Comparison of ENCODE assay signal across 8 mouse cellular contexts in the genomic region with DNA sequence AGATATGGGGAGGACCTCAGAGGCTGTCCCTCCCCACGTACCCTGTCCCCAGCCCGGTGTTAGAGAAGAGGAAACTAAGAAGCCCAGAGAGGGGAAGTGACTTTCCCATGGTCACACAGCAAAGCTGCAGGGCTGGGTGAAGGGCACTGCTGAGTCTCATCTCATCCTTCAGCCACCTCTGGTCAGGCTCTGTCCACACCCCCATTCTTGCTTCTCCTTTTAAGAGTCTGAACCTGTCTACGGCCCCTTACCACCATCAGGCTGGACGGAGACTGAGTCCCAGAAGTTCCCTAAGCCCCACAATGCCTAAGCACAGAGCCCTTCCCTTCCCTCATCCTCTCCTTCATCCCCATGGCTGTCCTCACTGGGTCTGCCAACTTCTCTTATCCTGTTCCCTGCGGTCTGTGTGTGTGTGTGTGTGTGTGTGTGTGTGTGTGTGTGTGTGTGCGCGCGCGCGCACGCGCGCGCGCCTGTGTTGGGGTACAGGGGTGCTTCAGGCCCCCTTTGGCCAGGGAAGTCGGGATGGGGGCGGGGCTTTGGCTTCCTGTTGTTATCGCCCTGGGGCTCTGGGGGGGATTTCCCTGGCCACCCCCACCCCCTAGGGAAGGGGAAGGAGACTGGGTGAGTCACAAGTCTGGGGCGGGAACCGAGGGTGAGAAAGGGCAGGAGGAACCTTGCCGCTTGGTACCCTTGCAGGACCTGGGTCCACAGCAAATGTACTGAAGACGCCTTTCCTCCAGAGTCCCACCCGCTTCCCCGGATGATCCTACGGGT. TPM values are rescaled to one million over a fixed set of nuclear protein-coding genes. Genes with fewer than 3 reads are reported as not detected.
DNase-seq lines count a peak whose midpoint lies in the region; ATAC-seq and TF ChIP-seq lines count a peak whose summit lies in the region.

No protein-coding gene starts in this region.

- no peak overlapping the region for H3K9ac ChIP-seq in limb, embryonic 13.5 days
- no peak overlapping the region for H3K9ac ChIP-seq in liver, postnatal 0 days (replicated peaks)
- no peak overlapping the region for H3K9ac ChIP-seq in midbrain, embryonic 15.5 days
- H3K9ac ChIP-seq in intestine, postnatal 0 days (ENCODE audit: low read depth, low read length) = no peak overlapping the region
- H3K9ac ChIP-seq in midbrain, postnatal 0 days (replicated peaks; ENCODE audit: low read length, poor library complexity, severe bottlenecking) = no peak overlapping the region

- no peaks in the 10 kb centered on the region for H3K36me3 ChIP-seq in limb, embryonic 13.5 days
- no peaks in the 10 kb centered on the region for H3K36me3 ChIP-seq in limb, embryonic 10.5 days
- H3K36me3 ChIP-seq in liver, postnatal 0 days (replicated peaks; ENCODE audit: insufficient read depth, low read length) = no peaks in the 10 kb centered on the region
- peaks cover 12% of the 10 kb centered on the region for H3K36me3 ChIP-seq in splenic B cell, adult 2 months (ENCODE audit: control insufficient read depth, insufficient read depth, low read length, poor library complexity, severe bottlenecking)
- no peaks in the 10 kb centered on the region for H3K36me3 ChIP-seq in midbrain, embryonic 15.5 days (replicated peaks)
- H3K36me3 ChIP-seq in intestine, postnatal 0 days (ENCODE audit: control insufficient read depth, insufficient read depth) = no peaks in the 10 kb centered on the region
- peaks cover 2% of the 10 kb centered on the region; the same call in 1 of the 2 replicates for H3K36me3 ChIP-seq in midbrain, postnatal 0 days (ENCODE audit: insufficient read depth, low read length)

- H3K4me2 ChIP-seq in limb, embryonic 13.5 days (replicated peaks) = no peak overlapping the region
- H3K4me2 ChIP-seq in liver, postnatal 0 days (ENCODE audit: low read depth, low read length) = peak overlapping the region; percentile 26
- H3K4me2 ChIP-seq in midbrain, embryonic 15.5 days = no peak overlapping the region
- no peak overlapping the region for H3K4me2 ChIP-seq in intestine, postnatal 0 days (replicated peaks; ENCODE audit: low read depth)
- no peak overlapping the region for H3K4me2 ChIP-seq in midbrain, postnatal 0 days (ENCODE audit: low read depth, low read length, poor library complexity, severe bottlenecking)

- TF ChIP-seq EP300 in liver, postnatal 0 days (IDR thresholded peaks at IDR 0.05; ENCODE audit: low read depth) = no peak

- DNase-seq in limb, embryonic 10.5 days (ENCODE audit: low spot score) = no peak
- peak; percentile 67 for DNase-seq in liver, postnatal 0 days
- peak; percentile 80 for DNase-seq in splenic B cell, adult 2 months (ENCODE audit: low read depth, low spot score)
- DNase-seq in midbrain, postnatal 0 days (ENCODE audit: low spot score) = no peak

- TF ChIP-seq CTCF in liver, postnatal 0 days (IDR thresholded peaks at IDR 0.05; ENCODE audit: low read depth) = no peak
- TF ChIP-seq CTCF in intestine, postnatal 0 days (IDR thresholded peaks at IDR 0.05; ENCODE audit: low read depth) = no peak
- no peak for TF ChIP-seq CTCF in midbrain, postnatal 0 days (IDR thresholded peaks at IDR 0.05)

- ATAC-seq in limb, embryonic 13.5 days (ENCODE audit: low FRiP score, low read depth) = 0 out of 2 replicates have a peak, but pooled peaks have one; percentile 3
- ATAC-seq in common myeloid progenitor, adult 5-6 weeks (replicated peaks; ENCODE audit: low read depth, poor library complexity, severe bottlenecking) = peak; percentile 89
- peak; percentile 68 for ATAC-seq in liver, postnatal 0 days
- ATAC-seq in midbrain, embryonic 15.5 days (replicated peaks) = no peak
- no peak for ATAC-seq in intestine, postnatal 0 days
- ATAC-seq in midbrain, postnatal 0 days (ENCODE audit: low FRiP score) = no peak

- WGBS in limb, embryonic 13.5 days = 69% methylated on average over 11 of the region's 25 CpGs
- WGBS in limb, embryonic 10.5 days = 66% methylated on average over 25 of the region's 25 CpGs
- WGBS in liver, postnatal 0 days (ENCODE audit: insufficient replicate concordance) = 31% methylated on average over 24 of the region's 25 CpGs
- WGBS in midbrain, embryonic 15.5 days = 80% methylated on average over 21 of the region's 25 CpGs
- WGBS in intestine, postnatal 0 days = 61% methylated on average over 24 of the region's 25 CpGs
- 82% methylated on average over 17 of the region's 25 CpGs for WGBS in midbrain, postnatal 0 days

- H3K4me3 ChIP-seq in limb, embryonic 13.5 days = no peak overlapping the region
- H3K4me3 ChIP-seq in limb, embryonic 10.5 days = no peak overlapping the region
- H3K4me3 ChIP-seq in liver, postnatal 0 days (ENCODE audit: low read depth, low read length) = no peak overlapping the region
- H3K4me3 ChIP-seq in midbrain, embryonic 15.5 days = no peak overlapping the region
- H3K4me3 ChIP-seq in intestine, postnatal 0 days (ENCODE audit: low read depth, low read length) = no peak overlapping the region
- no peak overlapping the region for H3K4me3 ChIP-seq in midbrain, postnatal 0 days (ENCODE audit: low read depth, low read length)

- H3K9me3 ChIP-seq in limb, embryonic 13.5 days = no peaks in the 10 kb centered on the region
- H3K9me3 ChIP-seq in limb, embryonic 10.5 days (replicated peaks) = no peaks in the 10 kb centered on the region
- H3K9me3 ChIP-seq in liver, postnatal 0 days (ENCODE audit: low read length) = no peaks in the 10 kb centered on the region
- no peaks in the 10 kb centered on the region for H3K9me3 ChIP-seq in midbrain, embryonic 15.5 days
- H3K9me3 ChIP-seq in intestine, postnatal 0 days (ENCODE audit: control insufficient read depth) = no peaks in the 10 kb centered on the region
- no peaks in the 10 kb centered on the region for H3K9me3 ChIP-seq in midbrain, postnatal 0 days (ENCODE audit: low read length)

- no peak overlapping the region for H3K27ac ChIP-seq in limb, embryonic 13.5 days
- H3K27ac ChIP-seq in limb, embryonic 10.5 days = no peak overlapping the region
- H3K27ac ChIP-seq in liver, postnatal 0 days (ENCODE audit: low read depth) = no peak overlapping the region
- H3K27ac ChIP-seq in midbrain, embryonic 15.5 days = no peak overlapping the region
- no peak overlapping the region for H3K27ac ChIP-seq in intestine, postnatal 0 days (ENCODE audit: low read depth, low read length)
- H3K27ac ChIP-seq in midbrain, postnatal 0 days (ENCODE audit: low read depth, low read length) = no peak overlapping the region

- H3K4me1 ChIP-seq in limb, embryonic 13.5 days = 0 out of 2 replicates have a peak, but pooled peaks cover 5% of the 10 kb centered on the region
- peaks cover 13% of the 10 kb centered on the region for H3K4me1 ChIP-seq in limb, embryonic 10.5 days
- no peaks in the 10 kb centered on the region; the same call in 1 of the 2 replicates for H3K4me1 ChIP-seq in liver, postnatal 0 days (ENCODE audit: insufficient read depth)
- H3K4me1 ChIP-seq in midbrain, embryonic 15.5 days = no peaks in the 10 kb centered on the region
- H3K4me1 ChIP-seq in intestine, postnatal 0 days (replicated peaks; ENCODE audit: control insufficient read depth, insufficient read depth, low read length) = no peaks in the 10 kb centered on the region
- H3K4me1 ChIP-seq in midbrain, postnatal 0 days (ENCODE audit: insufficient read depth, low read length) = no peaks in the 10 kb centered on the region

- peaks cover 20% of the 10 kb centered on the region for H3K27me3 ChIP-seq in limb, embryonic 13.5 days
- peaks cover 22% of the 10 kb centered on the region for H3K27me3 ChIP-seq in limb, embryonic 10.5 days (ENCODE audit: low read depth, poor library complexity, severe bottlenecking)
- H3K27me3 ChIP-seq in liver, postnatal 0 days (ENCODE audit: insufficient read depth, low read length) = no peaks in the 10 kb centered on the region
- no peaks in the 10 kb centered on the region for H3K27me3 ChIP-seq in splenic B cell, adult 2 months (ENCODE audit: control insufficient read depth, insufficient read depth, low read length, poor library complexity, severe bottlenecking)
- no peaks in the 10 kb centered on the region for H3K27me3 ChIP-seq in midbrain, embryonic 15.5 days (replicated peaks)
- H3K27me3 ChIP-seq in intestine, postnatal 0 days (replicated peaks; ENCODE audit: control insufficient read depth, insufficient read depth, low read length) = 0 out of 2 replicates have a peak, but pooled peaks cover 3% of the 10 kb centered on the region
- H3K27me3 ChIP-seq in midbrain, postnatal 0 days (ENCODE audit: insufficient read depth, low read length) = no peaks in the 10 kb centered on the region

RNA-seq across cellular contexts. Expression of gene Zfp574, which starts 47.9 kb away (rescaled TPM):
- 36.3 and 37.8 TPM in 2 replicates for polyA plus RNA-seq in limb, embryonic 13.5 days (2015; fragmentation: Nextera tagmentation; extraction: Ambion mirVana)
- polyA plus RNA-seq in limb, embryonic 10.5 days (2016; fragmentation: Nextera tagmentation; extraction: Ambion mirVana) = 44.1 and 48.3 TPM in 2 replicates
- total RNA-seq in common myeloid progenitor, adult 5-6 weeks (2017) = 4.8 and 8.4 TPM in 2 replicates
- polyA plus RNA-seq in liver, postnatal 0 days (2015; fragmentation: Nextera tagmentation; extraction: Ambion mirVana) = 9.4 and 10.8 TPM in 2 replicates
- 39.1 and 41.3 TPM in 2 replicates for polyA plus RNA-seq in midbrain, embryonic 15.5 days (2015; fragmentation: Nextera tagmentation; extraction: Ambion mirVana)
- polyA plus RNA-seq in intestine, postnatal 0 days (2015; fragmentation: Nextera tagmentation; extraction: Ambion mirVana) = 11.6 and 12.1 TPM in 2 replicates
- total RNA-seq in midbrain, postnatal 0 days (2014; rRNA removed) = 37.4 and 38.0 TPM in 2 replicates
- polyA plus RNA-seq in midbrain, postnatal 0 days (2015; fragmentation: Nextera tagmentation; extraction: Ambion mirVana) = 30.9 and 31.9 TPM in 2 replicates

RNA-seq across cellular contexts. Expression of gene Grik5, which starts 48.1 kb away (rescaled TPM):
- 8.5 and 10.2 TPM in 2 replicates for polyA plus RNA-seq in limb, embryonic 13.5 days (2015; fragmentation: Nextera tagmentation; extraction: Ambion mirVana)
- polyA plus RNA-seq in limb, embryonic 10.5 days (2016; fragmentation: Nextera tagmentation; extraction: Ambion mirVana) = 5.4 and 8.7 TPM in 2 replicates
- 10.4 and 11.5 TPM in 2 replicates for total RNA-seq in common myeloid progenitor, adult 5-6 weeks (2017)
- 0.69 and 0.76 TPM in 2 replicates for polyA plus RNA-seq in liver, postnatal 0 days (2015; fragmentation: Nextera tagmentation; extraction: Ambion mirVana)
- polyA plus RNA-seq in midbrain, embryonic 15.5 days (2015; fragmentation: Nextera tagmentation; extraction: Ambion mirVana) = 19.5 and 22.1 TPM in 2 replicates
- polyA plus RNA-seq in intestine, postnatal 0 days (2015; fragmentation: Nextera tagmentation; extraction: Ambion mirVana) = 1.3 TPM in 2 replicates
- 153 and 161 TPM in 2 replicates for total RNA-seq in midbrain, postnatal 0 days (2014; rRNA removed)
- polyA plus RNA-seq in midbrain, postnatal 0 days (2015; fragmentation: Nextera tagmentation; extraction: Ambion mirVana) = 15.7 and 18.6 TPM in 2 replicates

RNA-seq across cellular contexts. Expression of gene Pou2f2, which starts 59.3 kb away (rescaled TPM):
- polyA plus RNA-seq in limb, embryonic 13.5 days (2015; fragmentation: Nextera tagmentation; extraction: Ambion mirVana) = 2.0 and 2.2 TPM in 2 replicates
- 3.3 and 4.1 TPM in 2 replicates for polyA plus RNA-seq in limb, embryonic 10.5 days (2016; fragmentation: Nextera tagmentation; extraction: Ambion mirVana)
- total RNA-seq in common myeloid progenitor, adult 5-6 weeks (2017) = 3.8 and 4.7 TPM in 2 replicates
- 2.0 and 2.9 TPM in 2 replicates for polyA plus RNA-seq in liver, postnatal 0 days (2015; fragmentation: Nextera tagmentation; extraction: Ambion mirVana)
- 45.5 and 59.1 TPM in 2 replicates for polyA plus RNA-seq in midbrain, embryonic 15.5 days (2015; fragmentation: Nextera tagmentation; extraction: Ambion mirVana)
- 0.53 and 0.72 TPM in 2 replicates for polyA plus RNA-seq in intestine, postnatal 0 days (2015; fragmentation: Nextera tagmentation; extraction: Ambion mirVana)
- 7.6 and 9.0 TPM in 2 replicates for total RNA-seq in midbrain, postnatal 0 days (2014; rRNA removed)
- 28.9 and 35.9 TPM in 2 replicates for polyA plus RNA-seq in midbrain, postnatal 0 days (2015; fragmentation: Nextera tagmentation; extraction: Ambion mirVana)

Comparison
In these comparisons a context has a peak if more than half of its experiments do, and no peak if none do; other contexts are left out.
1. ATAC-seq: peak in limb, embryonic 13.5 days (single experiment), common myeloid progenitor, adult 5-6 weeks (single experiment) and liver, postnatal 0 days (single experiment); none in midbrain, embryonic 15.5 days (single experiment), intestine, postnatal 0 days (single experiment) and midbrain, postnatal 0 days (single experiment).
2. DNase-seq: peak in liver, postnatal 0 days (single experiment) and splenic B cell, adult 2 months (single experiment); none in limb, embryonic 10.5 days (single experiment) and midbrain, postnatal 0 days (single experiment).